Mouse (Mus musculus) small intestine, adult 2 months (tissue): Measurements from ENCODE around the gene Trappc11.

ENCODE experiments used
- CTCF ChIP-seq: fragments of 200-500 bp; IDR thresholded peaks from 2 replicates; pipeline ENCODE4 v1.5.1; 2012; ENCODE audit warnings: low read depth, mild to moderate bottlenecking, control low read depth, inconsistent platforms, low read length, moderate library complexity, mixed read lengths; ENCODE audit not compliant: insufficient replicate concordance, insufficient read length; ENCODE audit errors: extremely low read depth
- POLR2A ChIP-seq: fragments of 200-500 bp; IDR thresholded peaks from 2 replicates; pipeline ENCODE4 v1.6.1; 2012; ENCODE audit warnings: low read depth, mild to moderate bottlenecking, control low read depth, inconsistent platforms, low read length, moderate library complexity

GRCm38 (mm10) chr8:47566551-47566950 lies 33.3 kb upstream of the Trappc11 start:
- TF ChIP-seq POLR2A: no peak
- no peak for TF ChIP-seq CTCF
